Mouse (Mus musculus): ENCODE results near the gene Prep.

Gene Prep

DNA sequence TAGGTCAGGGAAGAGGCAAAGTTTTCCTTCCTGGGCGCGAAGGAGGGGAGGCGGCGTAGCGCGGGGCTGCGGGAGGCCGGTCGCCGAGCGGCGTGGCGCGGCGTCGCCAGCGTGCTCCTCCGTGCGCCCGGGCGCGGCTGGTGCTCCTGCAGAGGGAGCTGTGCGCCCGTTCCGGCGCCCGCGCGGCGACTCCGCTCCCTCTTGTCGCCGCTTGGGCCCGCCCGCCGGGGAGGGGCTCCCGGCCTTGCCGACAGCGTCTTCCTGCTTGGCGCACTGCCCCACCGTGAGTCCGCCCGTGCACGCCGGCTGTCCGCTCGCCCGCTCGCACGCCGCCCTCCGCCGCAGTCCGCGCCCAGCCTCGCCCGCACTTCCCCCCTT, at the start of gene Prep:
Gene Prep, plus strand, starts transcription at position 273 of the 378 bp plus-strand sequence.
- DNase-seq (ENCODE audit: low spot score) = peak; percentile 86

DNA sequence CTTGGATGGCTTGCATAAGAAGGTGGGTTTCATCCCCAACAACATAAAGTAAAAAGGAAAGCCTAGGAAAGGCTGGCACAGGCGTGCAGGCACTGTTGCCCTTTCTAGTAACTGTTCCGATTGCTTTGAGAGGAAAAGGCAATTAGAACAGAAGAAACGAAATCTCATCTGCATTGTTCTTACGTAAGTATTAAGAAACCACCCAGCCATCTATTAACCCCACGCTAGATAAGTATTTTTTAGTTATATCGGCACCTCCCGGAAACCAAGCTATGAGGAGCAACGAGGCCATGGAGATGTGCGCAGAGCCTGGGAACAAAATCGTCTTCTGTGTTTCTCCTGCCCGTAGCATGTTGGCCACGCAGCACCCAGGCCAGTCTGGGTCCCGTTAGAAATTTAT, 49.7 kb upstream of the Prep start:
- no peak for DNase-seq (ENCODE audit: low spot score)

DNA sequence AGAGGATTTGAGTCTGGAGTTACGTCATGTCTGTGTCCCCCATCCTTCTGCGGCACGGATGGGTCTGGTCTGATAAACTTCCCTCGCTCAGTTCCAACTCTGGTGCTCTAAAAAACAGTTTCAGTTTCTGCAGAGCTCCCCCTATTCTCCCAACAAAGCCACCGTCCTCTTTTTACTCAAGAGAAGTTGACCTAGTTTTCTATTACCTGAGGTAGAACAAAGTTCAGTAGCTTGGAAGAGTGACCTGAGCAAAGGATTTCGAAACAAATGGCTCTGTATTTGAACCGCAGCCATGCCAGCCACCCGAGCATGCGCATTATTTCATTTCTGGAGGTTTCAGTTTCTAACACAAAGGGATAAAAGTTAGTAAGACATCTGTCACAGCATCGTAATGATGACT, 49.2 kb upstream of the Prep start:
- peak; percentile 67 for DNase-seq (ENCODE audit: low spot score)

DNA sequence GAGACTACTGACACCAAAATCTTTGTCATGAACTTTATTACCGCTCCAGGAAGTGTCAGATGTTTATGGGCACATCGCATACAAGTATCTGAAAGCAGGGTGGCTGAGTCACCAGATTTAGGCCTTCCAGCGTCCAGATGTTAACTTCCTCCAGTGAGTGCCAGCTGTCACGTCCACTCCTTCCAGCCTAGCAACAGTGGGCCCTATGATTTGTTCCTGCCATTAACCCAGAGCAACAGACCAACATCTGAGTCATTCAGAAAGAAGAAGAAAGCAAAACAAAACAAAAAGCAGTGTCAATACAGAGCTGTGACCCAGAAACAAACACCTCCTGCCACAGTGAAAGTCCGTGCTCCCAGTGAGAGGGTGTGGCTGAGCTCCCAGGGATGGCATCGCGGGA, 47.6 kb upstream of the Prep start:
- no peak for DNase-seq (ENCODE audit: low spot score)

DNA sequence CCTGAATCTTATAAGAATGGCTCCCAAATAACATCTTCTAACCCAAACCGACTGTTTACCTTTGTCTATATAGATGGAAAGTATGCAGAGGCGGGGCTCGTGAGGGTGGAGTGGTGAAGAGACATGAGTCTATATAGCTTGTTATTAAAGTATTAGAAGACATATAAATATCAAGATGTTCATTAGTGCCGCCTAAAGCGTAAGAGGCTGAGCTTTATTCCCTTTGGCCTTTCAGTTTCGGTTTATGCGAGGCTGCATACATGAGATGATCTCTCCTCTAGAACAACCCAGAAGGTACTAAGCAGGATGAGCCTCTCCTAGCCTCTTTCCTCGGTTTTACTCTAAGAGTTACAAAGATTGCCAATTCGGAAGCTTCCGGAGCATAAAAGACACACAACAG, 47.2 kb upstream of the Prep start:
- DNase-seq (ENCODE audit: low spot score) = no peak

DNA sequence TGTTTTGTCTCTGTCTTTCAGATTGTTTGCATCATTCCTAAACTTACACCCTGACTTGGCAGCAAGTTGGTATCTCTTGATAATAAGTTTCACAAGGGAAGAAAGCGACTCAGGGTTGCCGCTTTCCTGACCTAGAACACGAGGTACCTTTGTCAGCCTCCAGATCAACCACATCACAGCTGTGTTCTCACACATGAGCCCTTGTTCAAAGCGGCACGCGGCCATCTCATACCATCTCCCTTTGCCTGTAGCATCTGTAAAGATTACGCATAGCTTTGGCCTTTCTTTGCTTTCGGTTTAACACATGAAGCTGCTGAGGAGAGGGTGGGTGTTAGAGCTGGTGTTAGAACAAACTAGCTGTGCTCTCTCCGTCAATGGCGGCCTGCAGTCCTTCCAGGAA, 46.7 kb upstream of the Prep start:
- DNase-seq (ENCODE audit: low spot score) = no peak

DNA sequence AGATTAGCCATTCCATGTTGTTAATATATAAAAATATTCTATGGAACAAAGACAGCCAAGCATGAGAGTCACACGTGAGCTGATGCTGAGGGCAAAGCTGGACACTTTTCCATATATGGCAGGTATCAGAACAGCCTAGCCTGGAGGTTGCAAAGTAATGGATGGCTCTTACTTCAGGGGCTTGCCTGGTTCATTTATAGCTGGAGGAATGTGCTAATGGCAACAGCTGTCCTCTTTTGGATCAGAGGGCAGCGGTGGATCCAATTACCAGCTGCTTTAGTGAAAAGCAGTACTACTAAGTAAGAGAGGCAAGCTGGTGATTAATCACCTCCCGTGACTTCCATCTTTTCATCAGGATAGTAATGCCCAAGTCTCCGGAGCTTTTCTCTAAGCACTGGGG, 41.8 kb upstream of the Prep start:
- DNase-seq (ENCODE audit: low spot score) = no peak

DNA sequence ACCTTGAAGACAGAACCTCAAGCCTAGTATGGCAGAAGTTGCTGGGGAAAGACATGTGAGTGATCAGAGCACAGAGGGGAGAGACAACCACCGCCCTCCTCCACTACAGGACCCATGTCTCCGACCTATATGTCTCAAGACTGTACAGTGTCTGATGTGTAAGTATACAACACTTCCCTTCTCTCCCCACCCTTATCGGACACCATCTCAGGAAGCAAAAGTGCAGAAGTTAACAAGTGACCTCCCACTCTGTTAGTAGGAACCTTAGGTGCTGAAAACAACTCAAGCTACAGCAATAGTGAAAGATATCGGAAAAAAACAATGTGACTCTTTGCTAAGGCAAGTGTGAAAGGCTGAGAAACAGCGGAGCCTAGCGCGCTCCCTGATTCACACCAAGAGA, 40.1 kb upstream of the Prep start:
- DNase-seq (ENCODE audit: low spot score) = no peak

DNA sequence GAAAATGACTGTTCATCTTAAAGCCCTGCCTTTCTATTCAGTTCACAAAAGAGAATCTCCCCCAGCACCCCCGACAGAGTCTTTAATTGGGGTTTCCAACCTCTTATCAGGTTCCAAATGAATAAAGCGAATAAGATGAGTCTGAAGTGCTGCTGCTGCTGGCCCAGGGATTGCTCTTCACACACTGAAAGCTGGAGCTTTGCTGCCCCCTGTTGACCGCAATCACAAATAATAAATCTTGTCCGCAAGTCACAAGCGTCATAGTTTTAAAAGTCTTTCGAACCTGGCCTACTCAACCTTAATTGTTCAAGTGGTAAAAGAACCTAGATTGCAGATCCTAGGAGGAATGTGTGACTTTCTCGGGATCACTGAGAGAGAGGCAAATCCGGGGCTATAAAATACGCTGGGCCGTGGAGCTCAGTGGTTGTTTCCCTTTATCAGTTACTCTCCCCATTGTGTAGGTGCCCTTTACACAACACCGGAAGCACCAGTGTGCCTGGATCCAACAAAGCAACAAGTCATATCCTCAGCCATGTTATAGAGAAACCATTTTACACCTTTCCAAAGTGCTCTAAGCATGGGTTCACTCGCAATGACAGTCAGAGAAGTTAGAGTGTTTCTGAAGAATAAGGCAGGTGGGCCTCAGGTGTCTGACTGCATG, 21.6 kb upstream of the Prep start:
- DNase-seq (ENCODE audit: low spot score) = peak; percentile 68

DNA sequence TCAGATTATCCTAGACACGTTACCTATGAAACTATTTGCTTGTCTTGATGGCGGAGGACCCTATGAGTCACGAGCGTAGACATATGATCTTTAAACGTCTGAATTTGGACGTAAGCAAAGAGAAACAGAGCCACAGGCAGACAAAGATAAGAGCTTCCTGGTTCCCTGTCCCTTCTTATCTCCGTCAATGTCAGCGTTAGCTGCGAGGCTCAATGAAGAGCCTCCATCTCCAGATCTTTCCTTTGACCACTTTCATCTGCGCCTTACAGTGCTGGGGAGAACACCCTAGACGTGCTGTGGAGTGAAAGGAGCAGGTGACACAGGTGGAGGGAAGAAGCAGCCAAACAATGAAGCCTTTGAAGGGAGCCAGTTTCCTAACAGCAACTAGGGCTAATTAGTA, 18.8 kb upstream of the Prep start:
- peak; percentile 40 for DNase-seq (ENCODE audit: low spot score)

DNA sequence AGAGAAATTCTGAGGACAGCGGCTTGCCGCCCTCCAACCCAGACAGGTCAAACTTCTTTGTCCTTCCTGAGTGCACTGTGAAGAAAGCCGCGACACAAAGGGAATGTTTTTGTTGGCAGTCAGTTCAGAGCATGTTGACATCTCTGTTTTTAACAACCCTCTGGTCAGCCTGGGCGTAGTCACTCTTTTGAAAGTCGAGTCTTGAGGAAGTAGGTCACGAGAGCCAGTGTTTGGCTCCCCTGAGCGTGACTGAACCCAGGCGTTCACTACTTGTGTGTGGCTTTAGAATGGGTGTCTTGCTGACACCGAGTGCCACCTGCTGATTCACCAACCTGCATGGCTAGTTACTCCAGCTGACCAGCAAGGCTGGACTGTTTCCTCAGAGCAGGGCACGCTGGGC, 18.4 kb upstream of the Prep start:
- DNase-seq (ENCODE audit: low spot score) = peak; percentile 39

DNA sequence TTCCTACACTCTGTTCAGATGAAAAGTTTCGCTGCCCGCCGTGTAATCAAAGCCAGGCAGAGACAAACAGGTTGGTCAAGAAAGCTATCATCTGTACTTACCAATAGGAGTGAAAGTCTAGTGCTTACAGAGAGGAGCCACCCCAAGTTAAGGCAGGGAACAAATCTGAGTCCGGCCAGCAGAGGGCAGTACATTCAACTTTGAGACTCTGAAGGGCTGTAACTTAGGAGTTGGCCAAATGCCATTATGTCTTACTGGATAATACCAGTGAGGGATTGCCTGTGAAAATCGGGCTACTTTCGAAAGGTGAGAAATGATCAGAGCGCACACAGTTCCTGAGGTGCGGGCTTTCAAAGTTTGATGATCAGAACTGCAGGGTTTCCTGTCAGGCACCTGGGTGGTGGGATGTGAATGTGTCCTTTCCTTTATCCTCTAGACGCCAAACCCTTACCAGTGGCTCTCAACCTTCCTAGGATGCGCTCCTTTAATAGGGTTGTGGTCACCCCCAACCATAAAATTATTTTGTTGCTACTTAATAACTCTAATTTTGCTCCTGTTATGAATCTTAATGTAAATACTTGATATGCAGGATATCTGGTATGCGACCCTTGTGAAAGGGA, 15.8 kb upstream of the Prep start:
- peak; percentile 57 for DNase-seq (ENCODE audit: low spot score)

DNA sequence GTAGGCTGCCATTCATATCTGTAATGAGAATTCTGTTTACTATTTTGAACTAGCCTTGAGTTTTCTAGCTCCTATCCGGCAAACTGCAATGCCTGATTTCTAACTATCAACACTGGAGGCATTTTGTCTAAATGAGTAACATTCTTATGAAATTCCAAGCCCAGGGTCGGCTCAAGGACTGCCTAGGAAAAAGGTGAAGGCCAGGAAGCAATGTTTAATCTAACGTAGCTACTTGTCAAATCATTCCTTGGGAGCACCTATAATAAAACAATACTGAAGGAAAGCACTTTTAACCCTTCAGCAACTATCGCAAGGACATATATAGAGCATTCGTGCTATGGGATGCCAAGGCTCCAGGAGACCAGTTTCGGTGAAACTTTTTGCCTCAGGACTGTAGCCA, 8.6 kb upstream of the Prep start:
- no peak for DNase-seq (ENCODE audit: low spot score)

DNA sequence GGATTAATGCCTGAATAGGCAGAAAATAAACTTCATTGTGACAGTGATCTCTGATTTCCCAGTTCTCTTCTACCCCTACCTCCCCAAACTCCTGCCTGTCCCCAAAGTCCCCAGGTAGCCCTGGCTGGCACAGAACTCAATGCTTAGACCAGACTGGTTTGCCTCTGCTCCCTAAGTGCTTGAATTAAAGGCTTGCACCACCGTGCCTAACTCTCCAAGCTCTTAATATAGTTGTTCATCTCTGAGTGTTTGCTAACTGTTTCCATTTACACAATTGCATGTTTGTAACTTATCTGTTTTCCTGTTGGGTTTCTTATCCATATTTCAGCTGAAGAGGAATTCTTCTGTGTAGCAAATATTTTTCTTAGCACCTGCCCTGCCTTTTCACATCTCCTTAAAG, 6.2 kb upstream of the Prep start:
- no peak for DNase-seq (ENCODE audit: low spot score)

DNA sequence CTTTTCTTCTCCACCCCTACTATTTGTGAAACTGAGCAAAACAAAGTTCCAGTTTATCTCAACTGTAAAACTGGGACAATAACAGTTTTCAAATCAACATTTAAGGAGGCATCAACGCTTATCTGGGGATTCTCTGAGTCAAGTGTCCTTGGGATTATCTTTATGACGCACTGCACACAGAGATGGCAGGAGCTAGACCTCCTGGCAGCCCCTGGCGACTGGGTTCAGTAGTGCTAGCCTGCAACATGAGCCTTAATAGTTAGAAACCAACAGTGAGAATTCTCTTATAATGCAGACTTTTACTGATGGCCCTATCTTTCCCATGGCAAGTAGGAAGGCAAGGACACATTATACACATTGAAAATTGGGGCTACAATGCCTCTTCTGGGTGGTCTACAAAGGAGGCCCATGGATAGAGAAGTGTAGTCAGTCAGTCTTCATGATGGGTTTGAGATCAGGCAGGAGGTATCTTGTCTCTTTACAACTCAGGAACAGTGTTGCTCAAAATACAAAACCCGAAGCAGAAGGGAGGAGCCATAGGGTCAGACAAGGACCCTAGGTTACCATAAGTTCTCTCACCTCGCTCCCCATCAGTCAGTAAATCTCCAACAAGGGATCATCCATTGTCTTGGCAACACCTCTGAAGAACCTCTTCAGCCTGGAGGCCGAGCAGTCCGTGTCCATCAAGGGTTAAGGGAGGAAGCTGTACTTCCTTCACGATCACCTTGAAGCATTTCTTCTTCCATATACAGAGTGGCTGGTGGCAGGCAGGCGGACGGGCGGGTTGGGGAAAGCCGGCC, 672 bp upstream of the Prep start:
- DNase-seq (ENCODE audit: low spot score) = no peak

DNA sequence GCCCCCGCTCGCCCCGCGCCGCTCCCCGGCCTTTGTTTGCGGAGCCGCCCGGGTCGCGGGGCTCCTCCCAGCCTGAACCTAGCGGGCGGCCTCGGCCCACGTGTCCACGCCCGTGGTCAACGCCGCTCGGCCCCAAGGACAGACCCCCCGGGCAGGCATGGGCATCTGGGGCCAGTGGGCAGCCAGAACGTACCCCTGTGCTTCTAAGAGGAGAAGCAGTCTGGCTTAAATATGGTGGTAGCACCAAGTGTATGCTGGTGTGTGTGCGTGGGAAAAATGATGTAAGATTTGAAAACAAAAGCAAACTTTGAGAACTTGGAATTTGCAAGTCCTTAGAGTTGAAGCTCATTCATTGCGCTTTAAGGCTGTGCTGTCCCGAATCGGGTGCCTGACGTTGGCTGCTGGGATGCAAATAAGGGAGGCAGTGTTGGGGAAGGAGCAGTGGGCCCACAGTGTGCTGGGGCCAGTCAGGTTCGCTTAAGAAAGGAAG, 478 bp downstream of the Prep start:
- DNase-seq (ENCODE audit: low spot score) = peak; percentile 48

DNA sequence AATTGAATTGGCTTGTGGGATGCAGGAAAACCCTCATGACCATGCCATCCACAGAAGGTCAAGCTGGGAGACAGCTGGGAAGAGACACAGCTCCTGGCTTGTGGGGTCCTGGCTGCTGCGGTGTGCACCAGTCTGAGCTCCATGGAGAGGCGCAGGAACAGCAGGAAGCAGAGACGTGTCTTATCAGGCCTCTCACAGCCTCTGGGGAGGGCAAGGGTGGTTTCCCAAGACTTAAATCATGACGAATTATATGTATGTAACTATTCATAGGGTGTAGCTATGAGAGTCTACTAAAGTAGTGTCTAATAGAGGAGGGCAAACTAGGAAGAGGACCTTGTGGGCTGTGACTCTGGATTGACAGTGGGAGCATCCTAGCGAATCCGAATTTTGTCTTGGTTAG, 2.6 kb downstream of the Prep start:
- DNase-seq (ENCODE audit: low spot score) = no peak

DNA sequence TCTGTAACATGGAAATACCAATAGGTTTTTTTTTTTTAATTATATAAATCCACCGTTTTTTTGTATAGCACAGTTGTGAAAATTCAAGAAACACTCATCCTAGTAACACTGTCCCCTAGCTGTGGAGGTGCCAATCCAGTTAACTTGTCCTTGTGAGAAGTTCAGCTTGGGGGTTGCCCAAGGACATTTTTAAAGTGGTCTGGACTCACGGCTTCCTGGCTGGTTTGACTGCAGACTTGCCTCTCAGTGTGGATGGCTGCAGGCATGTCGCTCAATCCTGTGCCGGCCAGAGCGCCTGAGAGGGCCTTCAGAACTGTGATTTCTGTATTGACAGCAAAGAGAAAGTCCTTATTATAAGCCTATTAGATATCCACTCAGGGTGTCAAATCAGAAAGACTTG, 3.4 kb downstream of the Prep start:
- DNase-seq (ENCODE audit: low spot score) = no peak

DNA sequence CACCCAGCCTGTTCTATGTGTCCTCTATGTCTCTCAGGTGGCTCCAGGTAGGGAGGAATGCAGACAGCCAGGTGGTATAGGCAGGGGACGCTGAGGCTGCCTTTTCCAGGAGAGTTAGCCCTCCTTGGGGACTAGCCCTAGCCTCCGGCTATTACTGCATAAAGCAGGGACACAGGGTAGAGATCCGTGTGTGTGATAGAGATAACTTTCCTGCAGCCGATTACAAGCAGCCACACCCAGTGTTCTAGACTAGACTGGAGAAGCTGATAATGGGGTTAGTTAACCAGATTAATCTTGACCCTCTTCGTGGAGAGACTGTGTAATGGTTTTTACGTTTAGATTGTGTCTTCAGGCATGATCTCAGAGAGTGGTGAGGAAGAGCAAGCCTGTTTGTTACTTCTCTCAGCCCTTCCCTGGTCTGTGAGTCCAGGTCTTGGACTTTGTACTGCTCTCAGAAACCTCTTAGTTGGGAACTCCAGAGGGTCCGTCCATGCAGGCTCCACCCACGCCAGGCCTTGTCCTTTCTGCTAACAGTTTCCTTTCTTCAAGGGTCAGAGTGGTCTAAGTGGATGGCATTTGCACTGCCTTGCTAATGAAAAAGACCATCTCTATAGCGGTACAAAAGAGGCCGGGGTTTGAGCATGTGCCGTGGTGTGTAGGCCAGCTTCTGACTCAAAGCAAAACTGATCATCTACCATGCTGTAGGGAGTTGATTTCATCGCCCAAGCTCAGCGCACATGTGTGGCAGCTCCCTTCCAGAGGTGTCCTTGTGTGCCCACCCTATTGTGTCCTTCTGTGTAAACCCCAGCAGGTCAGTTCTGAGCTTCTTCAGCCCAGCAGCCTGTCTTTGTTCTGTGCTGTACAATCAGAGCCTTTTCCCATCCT, 4.2 kb downstream of the Prep start:
- DNase-seq (ENCODE audit: low spot score) = peak; percentile 83

DNA sequence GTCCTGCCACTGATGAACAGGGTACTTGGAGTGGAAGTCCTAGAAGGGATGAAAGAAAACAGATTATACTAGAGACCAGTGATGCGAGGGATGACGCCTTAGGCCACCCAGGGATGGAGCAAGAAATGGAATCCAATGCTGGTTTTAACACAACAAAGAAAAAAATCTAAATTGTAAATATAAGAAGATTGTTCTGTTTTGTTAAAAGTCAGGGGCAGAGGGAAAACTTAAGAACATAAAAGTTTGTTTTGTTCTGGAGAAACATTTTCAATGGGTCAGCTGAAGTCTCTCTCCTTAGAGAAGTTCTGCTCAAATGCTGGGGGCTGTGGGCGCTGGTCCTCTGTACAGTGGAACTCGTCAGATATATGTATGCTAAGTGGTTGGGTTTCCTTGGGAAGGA, 5.3 kb downstream of the Prep start:
- DNase-seq (ENCODE audit: low spot score) = no peak

DNA sequence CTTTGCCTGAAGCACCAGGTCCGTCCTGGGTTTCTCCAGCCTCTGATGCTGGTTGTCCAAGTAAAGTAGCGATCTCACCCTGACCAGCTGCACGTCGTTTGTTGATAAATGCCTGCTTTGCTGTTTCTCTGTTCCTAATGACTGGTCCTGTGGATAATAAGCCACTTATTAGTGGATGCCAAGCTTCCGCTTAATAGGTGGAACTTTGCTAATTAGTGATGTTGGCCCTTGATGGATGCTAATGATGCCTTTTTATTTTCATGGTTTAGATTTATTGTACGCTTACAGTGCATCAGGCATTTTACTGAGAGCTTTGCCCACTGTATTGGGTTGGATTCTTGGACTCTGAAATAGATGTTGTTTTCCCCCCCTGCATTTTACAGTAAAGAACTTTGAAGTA, 7.5 kb downstream of the Prep start:
- DNase-seq (ENCODE audit: low spot score) = no peak

DNA sequence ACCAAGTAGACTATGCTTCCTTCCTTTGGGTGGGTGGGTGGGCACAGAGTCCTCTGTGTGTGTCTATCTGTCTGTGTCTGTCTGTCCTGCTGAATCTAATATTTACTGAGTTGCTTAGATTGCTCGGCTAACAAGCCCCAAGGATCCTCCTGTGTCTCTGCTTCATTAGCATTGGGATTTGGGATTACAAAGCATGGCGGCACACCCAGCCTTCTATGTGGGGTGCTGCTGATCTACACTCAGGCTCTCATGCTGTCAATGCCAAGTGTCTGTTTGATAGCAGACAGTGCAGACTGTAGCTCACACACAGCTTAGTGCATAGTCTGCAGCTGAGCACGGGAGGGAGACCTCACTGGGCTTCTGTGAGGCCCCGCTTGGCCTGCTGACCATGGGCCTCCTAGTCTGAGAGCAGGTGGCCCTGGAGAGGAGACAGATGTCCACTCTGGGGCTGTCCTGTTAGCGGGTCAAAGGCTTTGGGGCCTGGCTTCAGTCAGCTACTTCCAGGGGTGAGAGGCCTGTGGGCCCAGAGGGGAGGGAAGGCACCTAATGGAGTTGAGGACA, 8.6 kb downstream of the Prep start:
- DNase-seq (ENCODE audit: low spot score) = no peak

Measured in yolk sac, embryonic 10.5 days (tissue).